Mouse (Mus musculus): ENCODE data around the gene Zkscan3. TPM values are rescaled to one million over a fixed set of nuclear protein-coding genes. Genes with fewer than 3 reads are reported as not detected.
A peak's percentile ranks its signal among the peaks of the same experiment; 100 is the strongest.

The Zkscan3 gene
- 7.6 and 11.7 TPM in 2 replicates for polyA plus RNA-seq (2012; rRNA removed)

DNA sequence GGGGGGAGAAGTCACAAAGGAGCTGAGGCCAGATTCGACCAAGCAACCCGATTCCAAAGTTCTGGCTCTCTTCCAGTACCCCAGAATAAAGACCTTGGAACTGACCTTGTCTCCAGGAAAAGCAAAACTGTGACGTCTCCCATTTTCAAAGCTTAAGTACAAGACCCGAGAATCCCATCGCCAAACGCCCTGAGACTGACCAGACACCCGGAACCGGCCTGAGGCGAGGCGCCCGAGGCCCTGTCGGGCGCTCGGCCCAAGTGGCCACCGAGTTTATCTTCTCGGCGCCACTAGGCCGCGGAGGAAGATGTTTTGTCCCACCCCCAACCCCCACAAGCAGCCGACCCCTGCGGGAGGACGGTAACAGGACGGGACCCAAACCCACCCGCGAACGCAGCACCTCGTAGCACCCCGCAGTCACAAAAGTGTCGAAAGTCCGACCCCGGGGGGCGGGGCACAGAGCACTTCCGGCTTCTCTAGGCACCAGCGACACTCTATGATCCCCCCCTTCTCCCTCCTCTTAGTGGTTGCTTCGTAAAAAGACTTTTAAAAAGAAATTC lies at the start of gene Zkscan3:
TSS of gene Zkscan3 (minus strand) at position 469 of the 560 bp plus-strand sequence.
- peaks cover 5% of the 10 kb centered on the region for H3K4me1 ChIP-seq (ENCODE audit: control insufficient read depth, insufficient read depth, insufficient read length, low read length)
- H3K36me3 ChIP-seq (ENCODE audit: control insufficient read depth, insufficient read depth, low read length) = peaks cover 8% of the 10 kb centered on the region
- under 1% methylated on average over 35 of the region's 35 CpGs for WGBS

DNA sequence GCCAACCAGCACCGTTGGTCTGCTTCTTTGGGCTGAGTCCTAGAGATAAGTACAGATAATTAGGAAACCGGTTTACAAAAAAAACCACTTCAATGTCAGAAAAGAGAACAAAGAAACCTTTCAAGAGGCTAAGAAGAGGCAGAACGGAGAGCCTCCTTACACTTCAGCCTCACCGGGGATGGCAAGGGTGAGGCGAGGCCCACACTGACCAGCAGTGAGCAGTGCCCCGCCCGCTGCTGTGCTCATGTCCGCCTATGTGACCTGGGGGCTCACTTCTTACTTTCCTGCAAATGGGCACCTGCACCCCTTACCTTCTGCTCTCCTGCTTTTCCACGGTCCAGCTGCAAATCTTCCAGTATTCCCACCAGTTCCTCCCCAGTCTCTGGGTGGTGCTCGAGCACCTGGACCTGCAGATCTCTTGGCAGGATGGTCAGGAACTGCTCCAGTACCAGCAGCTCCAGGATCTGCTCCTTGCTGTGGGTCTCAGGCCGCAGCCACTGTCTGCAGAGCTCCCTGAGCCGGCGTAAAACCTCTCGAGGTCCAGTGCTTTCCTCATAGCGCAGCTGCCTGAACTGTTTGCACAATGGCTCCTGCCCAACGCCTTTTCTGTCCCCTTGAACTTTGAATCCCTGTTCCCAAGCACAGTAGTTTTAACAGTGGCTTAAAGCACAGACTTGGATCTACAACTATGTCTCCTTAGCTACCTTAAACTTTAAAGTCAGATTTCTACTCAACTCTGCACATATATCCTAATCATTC lies 45.5 kb upstream of the Zkscan3 start:
- Histone ChIP-seq H3K4me3 (ENCODE audit: low read depth, low read length) (no peak overlapping the region), H3K27ac (ENCODE audit: insufficient read depth, low read depth, low read length) (no peak overlapping the region), H3K36me3 (ENCODE audit: control insufficient read depth, insufficient read depth, low read length) (peaks cover 34% of the 10 kb centered on the region), H3K4me1 (ENCODE audit: control insufficient read depth, insufficient read depth, insufficient read length, low read length) (peaks cover 9% of the 10 kb centered on the region), H3K27me3 (ENCODE audit: control insufficient read depth, insufficient read depth, low read length) (no peaks in the 10 kb centered on the region)
- WGBS = 39% methylated on average over 16 of the region's 16 CpGs
- TF ChIP-seq POLR2A (IDR thresholded peaks at IDR 0.05; ENCODE audit: low read depth, low read length) (no peak), CTCF (IDR thresholded peaks at IDR 0.05; ENCODE audit: extremely low read depth, insufficient read length, insufficient replicate concordance, low read depth, low read length) (no peak)

More for the DNA sequence above, at the start of gene Zkscan3:
- Histone ChIP-seq H3K27ac (ENCODE audit: insufficient read depth, low read depth, low read length) (peak within 1 kb of the TSS; percentile 15; the same call in 1 of the 2 replicates), H3K4me3 (ENCODE audit: low read depth, low read length) (peak within 1 kb of the TSS; percentile 97), H3K27me3 (ENCODE audit: control insufficient read depth, insufficient read depth, low read length) (no peaks in the 10 kb centered on the region)
- TF ChIP-seq POLR2A (IDR thresholded peaks at IDR 0.05; ENCODE audit: low read depth, low read length) (peak; percentile 64), CTCF (IDR thresholded peaks at IDR 0.05; ENCODE audit: extremely low read depth, insufficient read length, insufficient replicate concordance, low read depth, low read length) (no peak)

- Histone ChIP-seq H3K27me3 (ENCODE audit: control insufficient read depth, insufficient read depth, low read length) (no peaks in the 10 kb centered on the region), H3K4me3 (ENCODE audit: low read depth, low read length) (no peak overlapping the region), H3K4me1 (ENCODE audit: control insufficient read depth, insufficient read depth, insufficient read length, low read length) (peaks cover 5% of the 10 kb centered on the region), H3K36me3 (ENCODE audit: control insufficient read depth, insufficient read depth, low read length) (peaks cover 34% of the 10 kb centered on the region), H3K27ac (ENCODE audit: insufficient read depth, low read depth, low read length) (no peak overlapping the region)
- WGBS = 80% methylated on average over 9 of the region's 9 CpGs
- TF ChIP-seq POLR2A (IDR thresholded peaks at IDR 0.05; ENCODE audit: low read depth, low read length) (no peak), CTCF (IDR thresholded peaks at IDR 0.05; ENCODE audit: extremely low read depth, insufficient read length, insufficient replicate concordance, low read depth, low read length) (no peak)
Observed at GRCm38 (mm10) chr13:21446796-21447195, 44.2 kb upstream of the Zkscan3 start.

DNA sequence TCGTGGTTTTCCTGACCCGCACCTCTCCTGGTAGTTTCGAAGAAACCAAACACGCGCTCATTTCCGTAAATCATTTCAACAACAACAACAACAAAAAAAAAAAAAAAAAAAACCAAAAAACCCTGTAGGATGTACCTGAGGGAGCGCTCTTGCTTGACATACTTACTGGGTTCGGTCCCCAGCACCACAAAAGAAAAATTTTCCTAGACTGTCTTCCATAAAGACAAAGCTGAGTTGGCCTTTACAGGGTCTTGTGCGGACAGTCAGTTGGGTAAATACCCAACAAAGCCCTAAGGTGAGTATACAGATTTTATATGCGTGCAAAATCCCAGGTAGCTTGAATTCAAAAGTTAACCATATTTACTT lies 38.6 kb upstream of the Zkscan3 start:
- no peak for TF ChIP-seq CTCF (IDR thresholded peaks at IDR 0.05; ENCODE audit: extremely low read depth, insufficient read length, insufficient replicate concordance, low read depth, low read length)
- TF ChIP-seq POLR2A (IDR thresholded peaks at IDR 0.05; ENCODE audit: low read depth, low read length) = no peak
- no peaks in the 10 kb centered on the region for H3K27me3 ChIP-seq (ENCODE audit: control insufficient read depth, insufficient read depth, low read length)
- peaks cover 20% of the 10 kb centered on the region for H3K36me3 ChIP-seq (ENCODE audit: control insufficient read depth, insufficient read depth, low read length)
- peak overlapping the region; percentile 72 for H3K4me3 ChIP-seq (ENCODE audit: low read depth, low read length)
- 0 out of 2 replicates have a peak overlapping the region, but pooled peaks have one; percentile 10 for H3K27ac ChIP-seq (ENCODE audit: insufficient read depth, low read depth, low read length)
- 28% methylated on average over 10 of the region's 10 CpGs for WGBS
- peaks cover 2% of the 10 kb centered on the region for H3K4me1 ChIP-seq (ENCODE audit: control insufficient read depth, insufficient read depth, insufficient read length, low read length)

GRCm38 (mm10) chr13:21440503-21441206 lies 38.1 kb upstream of the Zkscan3 start, which contains the start of gene Pgbd1:
Pgbd1 (minus strand) TSS chr13:21441058.
- no peak for TF ChIP-seq CTCF (IDR thresholded peaks at IDR 0.05; ENCODE audit: extremely low read depth, insufficient read length, insufficient replicate concordance, low read depth, low read length)
- no peak for TF ChIP-seq POLR2A (IDR thresholded peaks at IDR 0.05; ENCODE audit: low read depth, low read length)
- Histone ChIP-seq H3K27me3 (ENCODE audit: control insufficient read depth, insufficient read depth, low read length) (no peaks in the 10 kb centered on the region), H3K4me1 (ENCODE audit: control insufficient read depth, insufficient read depth, insufficient read length, low read length) (peaks cover 2% of the 10 kb centered on the region), H3K4me3 (ENCODE audit: low read depth, low read length) (peak within 1 kb of the TSS; percentile 72), H3K36me3 (ENCODE audit: control insufficient read depth, insufficient read depth, low read length) (peaks cover 17% of the 10 kb centered on the region), H3K27ac (ENCODE audit: insufficient read depth, low read depth, low read length) (peak within 1 kb of the TSS; percentile 10; the same call in 1 of the 2 replicates)
- WGBS = 1% methylated on average over 32 of the region's 32 CpGs

GRCm38 (mm10) chr13:21435476-21435875 lies 32.9 kb upstream of the Zkscan3 start:
- H3K27me3 ChIP-seq (ENCODE audit: control insufficient read depth, insufficient read depth, low read length) = no peaks in the 10 kb centered on the region
- H3K4me1 ChIP-seq (ENCODE audit: control insufficient read depth, insufficient read depth, insufficient read length, low read length) = peaks cover 2% of the 10 kb centered on the region; the same call in 1 of the 2 replicates
- 88% methylated on average over 4 of the region's 4 CpGs for WGBS

More at GRCm38 (mm10) chr13:21435476-21435875, 32.9 kb upstream of the Zkscan3 start:
- H3K36me3 ChIP-seq (ENCODE audit: control insufficient read depth, insufficient read depth, low read length) = no peaks in the 10 kb centered on the region
- no peak overlapping the region for H3K27ac ChIP-seq (ENCODE audit: insufficient read depth, low read depth, low read length)
- H3K4me3 ChIP-seq (ENCODE audit: low read depth, low read length) = no peak overlapping the region
- TF ChIP-seq POLR2A (IDR thresholded peaks at IDR 0.05; ENCODE audit: low read depth, low read length) (no peak), CTCF (IDR thresholded peaks at IDR 0.05; ENCODE audit: extremely low read depth, insufficient read length, insufficient replicate concordance, low read depth, low read length) (no peak)

All from small intestine, adult 2 months (tissue).